Mouse (Mus musculus) spleen, adult 2 months (tissue): ENCODE results near the gene Lrrc74a. TPM values are rescaled to one million over a fixed set of nuclear protein-coding genes. Genes with fewer than 3 reads are reported as not detected.

Experiments used
- DNase-seq, 2 experiments: peaks; one replicate each; pipeline versions ENCODE4 v3.0.0 to v3.0.0-alpha.2; 2012 to 2021; ENCODE audit warnings: low spot score in 2 of 2, low read depth in 1 of 2
- H3K27ac ChIP-seq: fragments of 200-500 bp; 2 replicates; pipeline ENCODE4 v1.5.1; 2012; ENCODE audit warnings: low read length, inconsistent platforms; ENCODE audit not compliant: insufficient read depth
- H3K27me3 ChIP-seq: fragments of 200-500 bp; 2 replicates; pipeline ENCODE4 v1.6.1; 2012; ENCODE audit warnings: mild to moderate bottlenecking, moderate library complexity, low read length, inconsistent platforms; ENCODE audit not compliant: control insufficient read depth, insufficient read depth
- H3K36me3 ChIP-seq: fragments of 200-500 bp; 2 replicates; pipeline ENCODE4 v1.6.1; 2012; ENCODE audit warnings: mild to moderate bottlenecking, low read length, inconsistent platforms; ENCODE audit not compliant: control insufficient read depth, insufficient read depth
- H3K4me1 ChIP-seq: fragments of 200-500 bp; 2 replicates; pipeline ENCODE4 v1.6.1; 2011; ENCODE audit warnings: inconsistent platforms; ENCODE audit not compliant: control insufficient read depth, insufficient read depth, insufficient read length
- H3K4me3 ChIP-seq: fragments of 200-500 bp; 2 replicates; pipeline ENCODE4 v1.5.1; 2011; ENCODE audit warnings: mild to moderate bottlenecking, inconsistent platforms; ENCODE audit not compliant: insufficient read depth, insufficient read length; ENCODE audit errors: extremely low read depth
- CTCF ChIP-seq: fragments of 200-500 bp; IDR thresholded peaks from 2 replicates; pipeline ENCODE4 v1.5.1; 2011; ENCODE audit warnings: mild to moderate bottlenecking, inconsistent platforms; ENCODE audit not compliant: insufficient read depth, insufficient read length, insufficient replicate concordance; ENCODE audit errors: extremely low read depth
- POLR2A ChIP-seq: fragments of 200-500 bp; IDR thresholded peaks from 2 replicates; pipeline ENCODE4 v1.6.1; 2011; ENCODE audit warnings: low read depth, low read length, inconsistent platforms
- WGBS: fragments of 180-500 bp; shearing (Covaris S2); methylation state at CpG from one replicate; pipeline ENCODE4 v1.1.7; 2018; 5-methylcytosine and 5-hydroxymethylcytosine counted together
- polyA plus RNA-seq: library from polyadenylated mRNA; depleted of rRNA; stranded (reverse); fragments of >200 nt; gene quantifications from 2 replicates; pipeline ENCODE4 v1.2.3, GENCODE M21; 2012

Gene Lrrc74a
- polyA plus RNA-seq, 1 experiment, result not detected

GRCm38 (mm10) chr12:86690700-86691485, 43.3 kb upstream of the Lrrc74a start:
- no peak overlapping the region for H3K4me3 ChIP-seq
- no peaks in the 10 kb centered on the region for H3K36me3 ChIP-seq
- 58% methylated on average over 12 of the region's 12 CpGs for WGBS
- no peaks in the 10 kb centered on the region for H3K27me3 ChIP-seq
- DNase-seq, result no peak
- H3K4me1 ChIP-seq, result no peaks in the 10 kb centered on the region; the same call in 1 of the 2 replicates
- TF ChIP-seq POLR2A (no peak), CTCF (no peak)
- H3K27ac ChIP-seq, result no peak overlapping the region

GRCm38 (mm10) chr12:86692471-86693356, 41.5 kb upstream of the Lrrc74a start:
- Histone ChIP-seq H3K36me3 (no peaks in the 10 kb centered on the region), H3K4me3 (no peak overlapping the region), H3K27ac (no peak overlapping the region), H3K27me3 (no peaks in the 10 kb centered on the region), H3K4me1 (no peaks in the 10 kb centered on the region; the same call in 1 of the 2 replicates)
- no peak for DNase-seq
- TF ChIP-seq CTCF (no peak), POLR2A (no peak)
- 66% methylated on average over 5 of the region's 5 CpGs for WGBS

GRCm38 (mm10) chr12:86693389-86693788, 40.8 kb upstream of the Lrrc74a start:
- Histone ChIP-seq H3K27ac (no peak overlapping the region), H3K4me1 (no peaks in the 10 kb centered on the region), H3K27me3 (no peaks in the 10 kb centered on the region), H3K4me3 (no peak overlapping the region), H3K36me3 (no peaks in the 10 kb centered on the region)
- DNase-seq, result no peak
- no peak for TF ChIP-seq POLR2A
- no peak for TF ChIP-seq CTCF

- no peaks in the 10 kb centered on the region for H3K4me1 ChIP-seq
- no peaks in the 10 kb centered on the region for H3K36me3 ChIP-seq
- H3K27ac ChIP-seq, result no peak overlapping the region
- H3K4me3 ChIP-seq, result no peak overlapping the region
- H3K27me3 ChIP-seq, result no peaks in the 10 kb centered on the region
- WGBS, result 95% methylated on average over 1 of the region's 1 CpGs
- no peak for TF ChIP-seq POLR2A
- no peak for TF ChIP-seq CTCF
- no peak for DNase-seq
Observed at GRCm38 (mm10) chr12:86694441-86694840, 39.7 kb upstream of the Lrrc74a start.

GRCm38 (mm10) chr12:86697996-86698395, 36.2 kb upstream of the Lrrc74a start:
- 85% methylated on average over 2 of the region's 2 CpGs for WGBS

GRCm38 (mm10) chr12:86698537-86698936, 35.6 kb upstream of the Lrrc74a start:
- Histone ChIP-seq H3K27me3 (no peaks in the 10 kb centered on the region), H3K27ac (no peak overlapping the region), H3K4me3 (no peak overlapping the region), H3K36me3 (0 out of 2 replicates have a peak, but pooled peaks cover 3% of the 10 kb centered on the region), H3K4me1 (no peaks in the 10 kb centered on the region)
- TF ChIP-seq POLR2A, result no peak
- TF ChIP-seq CTCF, result no peak
- no peak for DNase-seq

More at GRCm38 (mm10) chr12:86697996-86698395, 36.2 kb upstream of the Lrrc74a start:
- TF ChIP-seq CTCF (no peak), POLR2A (no peak)
- Histone ChIP-seq H3K27ac (no peak overlapping the region), H3K27me3 (no peaks in the 10 kb centered on the region), H3K36me3 (0 out of 2 replicates have a peak, but pooled peaks cover 1% of the 10 kb centered on the region), H3K4me1 (no peaks in the 10 kb centered on the region), H3K4me3 (no peak overlapping the region)
- no peak for DNase-seq
